Mouse (Mus musculus) B cell, adult (primary cell): Measurements from ENCODE around the gene Idh3a. TPM values are rescaled to one million over a fixed set of nuclear protein-coding genes. Genes with fewer than 3 reads are reported as not detected.

ENCODE experiments used
- total RNA-seq: library from RNA; stranded (reverse); gene quantifications from 4 replicates; pipeline ENCODE4 v1.2.4, GENCODE M21; 2023; ENCODE audit not compliant: inconsistent age

Gene Idh3a
- total RNA-seq, result 38.5 to 41.4 TPM (median 40.7 TPM) in 4 replicates

DNA sequence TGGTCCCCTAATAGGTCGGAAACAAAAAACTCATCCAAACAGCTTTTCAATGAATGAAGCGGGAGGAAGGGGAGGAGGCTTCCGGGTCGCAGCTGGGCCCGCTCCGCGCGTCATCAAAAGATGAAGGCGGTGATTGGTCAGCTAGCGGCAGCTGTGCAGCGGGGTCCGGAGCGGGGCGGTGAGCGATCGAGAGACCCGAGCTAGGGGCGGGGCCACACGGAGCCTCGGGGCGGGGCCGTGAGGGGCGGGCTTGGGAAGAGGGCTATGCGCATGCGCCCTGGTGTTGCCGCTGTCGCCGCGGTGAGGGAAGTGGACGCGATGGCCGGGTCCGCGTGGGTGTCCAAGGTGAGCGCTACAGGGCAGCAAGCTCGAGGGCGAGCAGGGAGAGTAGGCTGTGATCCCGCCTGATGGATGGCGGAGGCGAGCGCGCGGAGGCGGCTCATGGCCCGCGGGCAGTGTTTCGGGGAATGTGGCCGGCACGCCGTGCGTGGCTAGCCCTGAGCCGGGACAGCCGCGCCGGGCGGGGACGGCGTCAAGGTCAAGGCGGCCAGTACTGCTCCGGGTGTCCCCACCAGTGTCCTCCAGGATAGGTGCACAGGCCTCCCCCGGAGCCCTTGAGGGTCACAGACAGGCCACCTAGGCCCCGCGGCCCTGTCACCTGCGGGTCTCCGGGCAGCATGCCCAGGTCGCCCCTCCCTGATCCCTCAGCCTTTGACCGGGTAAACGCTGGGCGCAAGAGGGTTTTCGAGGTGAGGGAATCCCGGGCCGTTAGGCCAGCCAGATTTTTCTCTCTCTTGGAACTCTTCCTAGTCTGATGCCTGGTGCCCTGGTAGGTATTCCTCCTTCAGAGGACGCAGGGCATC is at the start of gene Idh3a:
Gene Idh3a (plus strand): TSS at position 136 of the 863 bp plus-strand sequence.

DNA sequence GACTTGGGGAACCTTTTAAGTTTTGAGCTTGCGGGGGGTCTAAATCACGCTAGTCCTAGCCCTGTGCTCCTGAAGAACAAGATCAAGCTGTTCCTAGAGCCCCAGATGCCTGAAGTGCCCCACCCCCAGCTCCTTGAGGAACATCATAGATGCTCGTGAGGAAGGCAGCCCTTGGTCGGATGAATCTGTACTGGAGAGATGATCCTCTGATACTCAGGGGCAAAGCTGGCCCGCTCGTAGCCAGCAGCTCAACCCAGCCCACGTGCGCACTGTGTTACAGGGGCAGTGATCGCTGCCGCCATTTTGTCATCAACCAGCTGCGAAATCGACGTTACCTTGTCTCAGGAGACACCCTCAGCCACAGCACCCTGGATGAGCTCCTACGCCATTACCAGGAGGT is 47.5 kb upstream of the Idh3a start, which contains the start of gene Sh2d7:
Gene Sh2d7 (plus strand): TSS at position 301 of the 400 bp plus-strand sequence.

DNA sequence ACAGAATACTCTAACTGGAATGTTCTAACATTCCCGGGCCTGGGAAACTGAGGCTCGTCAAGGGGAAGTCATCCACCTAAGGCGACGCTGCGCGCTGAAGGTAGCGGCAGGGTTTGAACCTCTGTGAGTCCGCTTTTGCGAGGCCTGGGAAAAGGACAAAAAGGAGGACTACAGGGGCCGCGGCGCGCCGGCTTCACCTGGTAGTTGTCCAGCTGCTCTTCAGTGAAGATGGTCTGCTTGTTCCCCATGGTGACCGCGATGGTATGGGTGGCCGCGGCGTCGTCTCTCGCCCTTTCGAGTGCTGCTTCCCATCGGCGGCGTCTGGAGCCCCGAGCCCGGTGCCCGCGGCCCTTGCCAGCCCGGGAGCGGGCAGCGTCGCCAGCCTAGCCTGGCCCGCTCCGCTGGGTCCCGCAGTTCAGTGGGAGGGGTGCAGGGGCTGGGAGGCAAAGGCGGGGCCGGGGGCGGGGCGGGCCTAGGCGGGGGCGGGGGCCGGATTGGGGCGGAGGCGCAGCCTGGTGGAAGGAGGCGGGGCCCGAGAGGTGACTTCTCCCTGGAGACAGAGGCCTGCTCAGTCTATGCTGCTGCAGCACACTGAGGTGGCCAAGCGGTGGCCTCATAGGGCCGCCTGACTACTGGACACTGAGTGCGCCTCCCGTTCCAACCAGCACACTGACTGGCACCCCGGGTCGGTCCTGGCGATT is 26.2 kb upstream of the Idh3a start, which contains the start of gene Cib2:
Gene Cib2 (minus strand): TSS at position 448 of the 701 bp plus-strand sequence.

Other genes starting within 250 kb of the Idh3a start
- 0.36 to 1.9 TPM (median 0.91 TPM) in 4 replicates for gene Dmxl2, start 84.7 kb upstream of the Idh3a start, total RNA-seq
- not detected in 4 replicates for gene Sh2d7, start 47.4 kb upstream of the Idh3a start, total RNA-seq
- gene Cib2, start 26.1 kb upstream of the Idh3a start, total RNA-seq, result 1.4 to 3.6 TPM (median 2.5 TPM) in 4 replicates
- gene Acsbg1, start 75.5 kb downstream of the Idh3a start, total RNA-seq, result 0.30 TPM in 1 of 4 replicates, not detected in the others
- gene Dnaja4, start 112.5 kb downstream of the Idh3a start, total RNA-seq, result 0.96 to 2.3 TPM (median 1.8 TPM) in 4 replicates
- gene Wdr61, start 148.2 kb downstream of the Idh3a start, total RNA-seq, result 58.8 to 66.4 TPM (median 63.2 TPM) in 4 replicates
- gene Crabp1, start 178.4 kb downstream of the Idh3a start, total RNA-seq, result not detected in 4 replicates